Mouse (Mus musculus): ENCODE measurements around the gene Gabrp.

DNA sequence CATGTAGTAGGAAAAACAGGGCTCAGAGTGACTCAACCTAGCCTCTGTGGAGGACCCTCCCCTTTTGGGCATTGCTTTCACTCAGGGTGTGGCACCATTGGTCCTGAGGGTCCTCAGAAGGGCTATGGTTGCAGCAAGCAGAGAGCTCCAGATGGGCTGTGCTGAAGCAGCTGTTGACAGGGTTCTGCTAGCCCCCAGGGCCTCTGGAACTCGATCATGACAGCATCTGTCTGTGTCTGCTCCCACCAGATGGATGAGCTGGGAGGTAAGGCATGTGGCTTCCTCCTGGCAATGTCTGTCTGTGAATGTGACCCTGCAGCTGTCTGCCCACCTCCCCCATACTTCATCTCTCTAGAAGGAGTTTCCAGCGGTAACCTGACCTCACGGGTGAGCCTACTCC, 29.0 kb upstream of the Gabrp start:
- TF ChIP-seq CTCF (IDR thresholded peaks at IDR 0.05; ENCODE audit: low read depth) = no peak
- TF ChIP-seq EP300 (IDR thresholded peaks at IDR 0.05; ENCODE audit: low read depth) = no peak

Data from heart, postnatal 0 days (tissue).